Mouse (Mus musculus): ENCODE measurements around the gene Rfpl4. TPM values are rescaled to one million over a fixed set of nuclear protein-coding genes. Genes with fewer than 3 reads are reported as not detected.
A peak's percentile ranks its signal among the peaks of the same experiment; 100 is the strongest.
"Not testable (repeated sequence)": the region's sequence is repeated elsewhere in the genome, so short reads cannot be mapped to it uniquely, and the experiment has no call there.

Rfpl4 gene
- not detected for total RNA-seq (2022)

GRCm38 (mm10) chr7:5116850-5117249 is at the start of gene Rfpl4:
Rfpl4 (minus strand) TSS chr7:5116950.
- DNase-seq (ENCODE audit: low spot score in 2 of 2), result no peak

DNA sequence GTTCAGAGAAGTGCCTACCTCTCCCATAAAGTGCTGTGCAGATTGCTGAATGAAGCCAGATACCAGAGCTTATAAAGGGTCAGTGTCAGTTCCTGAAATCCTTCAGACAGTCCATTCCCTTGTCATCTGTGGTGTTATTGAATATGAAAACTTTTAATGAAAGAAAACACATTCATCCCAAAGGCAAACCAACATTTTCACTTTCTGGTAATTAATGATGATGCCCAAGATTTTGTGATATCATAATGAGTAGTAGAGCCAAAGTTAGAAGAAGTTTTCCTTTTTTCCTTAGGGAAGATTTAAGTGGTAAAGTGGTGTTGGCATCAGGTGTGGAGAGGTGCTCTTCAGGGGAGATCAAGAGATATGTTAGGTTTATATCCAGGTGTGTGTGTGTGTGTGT is 32.8 kb upstream of the Rfpl4 start, which contains the start of gene Vmn1r55:
Gene Vmn1r55, minus strand, starts transcription at position 101 of the 400 bp plus-strand sequence.
- DNase-seq (ENCODE audit: low spot score in 2 of 2), result not testable (repeated sequence)

DNA sequence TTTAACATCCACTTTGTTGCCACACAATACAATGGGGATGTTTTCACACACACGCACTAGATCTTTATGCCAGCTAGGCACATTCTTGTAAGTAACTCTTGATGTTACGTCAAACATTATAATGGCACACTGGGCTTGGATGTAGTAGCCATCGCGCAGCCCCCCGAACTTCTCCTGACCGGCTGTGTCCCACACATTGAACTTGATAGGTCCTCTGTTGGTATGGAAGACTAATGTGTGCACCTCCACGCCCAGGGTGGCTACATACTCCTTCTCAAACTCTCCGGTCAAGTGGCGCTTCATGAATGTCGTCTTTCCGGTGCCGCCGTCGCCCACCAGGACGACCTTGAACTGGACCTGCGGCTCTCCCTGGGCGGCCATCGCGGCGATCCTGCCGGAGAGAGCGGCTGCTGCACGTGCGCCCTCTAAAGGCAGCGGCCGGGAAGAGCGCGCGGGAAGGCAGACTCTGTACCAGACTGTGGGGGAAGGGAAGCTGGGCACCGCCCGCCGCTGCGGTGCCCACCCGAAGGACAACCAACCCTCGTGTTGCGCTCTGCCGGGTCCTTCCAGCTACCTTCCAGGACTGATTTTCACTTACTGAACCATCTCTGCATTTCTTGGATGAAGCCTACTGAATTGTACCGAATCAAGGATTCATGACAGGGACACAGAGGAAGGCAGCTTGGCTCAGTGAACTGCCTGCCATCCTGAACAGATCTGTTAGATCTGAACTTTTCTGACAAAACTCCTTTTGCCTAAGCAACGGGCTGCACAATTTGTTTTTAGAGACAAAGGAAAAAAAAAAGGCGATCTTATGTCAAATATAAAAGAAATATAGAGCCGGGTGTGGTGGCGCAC is 9.0 kb upstream of the Rfpl4 start, which contains the start of gene Rasl2-9:
Gene Rasl2-9, minus strand, starts transcription at position 402 of the 858 bp plus-strand sequence.
- DNase-seq (ENCODE audit: low spot score in 2 of 2), result peak; percentile 40 to 63

DNA sequence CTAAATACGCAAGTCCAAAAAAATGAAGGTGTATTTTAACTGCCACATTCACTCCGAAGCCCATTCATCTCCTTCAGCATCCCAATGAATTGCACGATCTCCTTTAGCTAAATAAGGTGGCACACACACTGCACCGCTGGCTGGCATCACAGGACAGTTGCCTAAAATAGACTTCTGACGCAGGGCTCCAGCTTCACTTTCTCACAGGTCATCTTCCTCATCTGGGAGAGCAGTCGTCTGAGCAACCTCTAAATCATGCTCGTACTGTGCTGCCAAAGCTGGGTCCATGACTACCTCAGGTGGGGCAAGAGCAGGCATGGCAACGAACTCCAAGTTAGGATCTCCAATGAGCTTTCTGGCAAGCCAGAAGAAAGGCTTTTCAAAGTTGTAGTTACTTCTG is 8.3 kb upstream of the Rfpl4 start:
- no peak for DNase-seq (ENCODE audit: low spot score in 2 of 2)

DNA sequence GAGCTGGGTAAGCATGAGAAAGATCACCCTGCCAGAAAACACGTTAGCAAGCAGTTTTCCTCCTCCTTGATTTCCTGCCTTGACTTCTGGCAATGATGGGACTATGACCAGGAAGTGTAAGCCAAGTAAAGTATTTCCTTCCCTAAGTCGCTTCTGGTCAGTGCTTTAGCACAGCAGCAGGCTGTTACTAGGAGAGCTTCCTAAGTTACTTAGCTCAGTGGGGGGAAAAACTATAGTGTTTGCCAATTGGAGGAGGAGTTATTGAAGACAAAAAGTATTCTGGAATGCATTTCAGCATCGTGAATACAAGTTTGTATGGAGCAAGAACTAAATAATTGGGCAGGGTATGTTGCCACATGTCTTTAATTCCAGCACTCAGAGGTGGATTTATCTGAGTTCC is 4.0 kb downstream of the Rfpl4 start:
- no peak for DNase-seq (ENCODE audit: low spot score in 2 of 2)

DNA sequence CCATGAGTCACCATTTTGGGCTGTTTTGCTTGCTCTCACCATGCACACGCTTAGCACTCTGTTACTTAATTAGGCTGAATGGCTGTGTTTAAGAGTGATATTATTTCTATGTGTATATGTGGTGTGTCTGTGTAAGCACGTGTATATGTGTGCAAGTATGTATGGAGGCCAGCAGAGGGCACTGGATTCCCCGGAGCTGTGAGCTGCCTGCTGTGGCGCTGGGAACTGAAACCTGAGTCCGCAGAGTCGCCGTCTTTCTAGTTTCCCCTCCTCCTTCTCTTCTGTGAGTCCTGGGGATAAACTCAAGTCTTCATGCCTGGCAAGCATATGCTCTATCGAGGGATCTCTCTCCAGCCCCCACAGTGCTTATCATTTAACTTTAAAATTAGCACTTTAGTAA is 7.4 kb downstream of the Rfpl4 start:
- no peak for DNase-seq (ENCODE audit: low spot score in 2 of 2)

DNA sequence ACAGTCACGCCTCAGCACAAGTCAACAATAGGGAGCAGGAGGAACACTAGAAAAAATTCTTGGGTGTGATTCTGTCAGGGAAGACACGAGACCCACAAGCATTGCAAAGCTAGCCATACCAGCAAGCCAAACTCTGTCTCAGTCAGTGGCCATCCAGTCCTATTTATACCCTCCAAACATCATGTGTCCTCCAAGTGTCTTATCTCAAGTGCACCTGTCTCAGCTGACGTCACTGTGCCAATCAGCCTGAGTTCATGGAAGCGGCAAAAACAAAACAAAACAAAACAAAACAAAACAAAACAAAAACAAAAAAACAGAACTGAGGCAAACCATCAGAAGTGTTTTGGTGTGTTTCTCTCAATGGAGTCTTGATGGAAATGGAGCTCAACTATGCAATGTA is 8.5 kb downstream of the Rfpl4 start:
- no peak for DNase-seq (ENCODE audit: low spot score in 2 of 2)

DNA sequence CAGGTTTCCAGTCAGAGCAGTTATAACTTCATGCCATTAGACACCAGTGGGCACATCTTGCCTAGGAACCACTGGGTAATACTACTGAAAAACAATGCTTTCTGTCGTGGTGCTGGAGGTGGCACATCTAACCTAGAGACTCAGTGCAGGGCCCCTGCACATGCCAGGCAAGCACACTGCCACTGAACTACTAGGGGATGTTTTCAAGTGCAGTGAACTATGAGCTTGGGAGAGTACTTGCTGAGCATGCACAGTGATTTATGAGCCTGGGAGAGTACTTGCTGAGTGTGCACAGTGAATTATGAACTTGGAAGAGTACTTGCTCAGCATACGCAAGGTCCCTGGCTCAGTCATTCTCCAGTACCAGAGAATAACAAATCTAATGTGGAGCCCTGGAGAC is 14.2 kb downstream of the Rfpl4 start:
- DNase-seq (ENCODE audit: low spot score in 2 of 2), result no peak

GRCm38 (mm10) chr7:5101066-5101663 is 15.6 kb downstream of the Rfpl4 start:
- DNase-seq (ENCODE audit: low spot score in 2 of 2), result no peak

DNA sequence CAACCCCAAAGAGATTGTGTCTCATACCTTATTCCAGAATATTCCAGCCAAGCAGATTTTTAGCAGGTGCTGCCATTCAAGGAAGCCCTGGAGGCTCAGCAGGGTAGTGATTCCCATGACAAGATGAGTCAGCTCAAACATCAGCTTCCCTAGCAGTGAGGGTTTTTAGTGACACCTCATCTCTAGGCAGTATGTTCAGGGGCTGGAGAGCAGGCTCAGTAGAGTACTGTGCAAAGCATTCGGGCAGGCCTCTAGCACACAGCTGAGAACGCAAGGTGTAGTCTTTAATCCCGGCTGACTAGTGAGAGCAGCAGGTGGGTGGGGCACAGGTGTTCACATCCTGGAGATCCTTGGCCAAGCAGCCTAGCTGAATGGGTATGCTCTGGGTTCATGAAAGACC is 17.0 kb downstream of the Rfpl4 start:
- no peak for DNase-seq (ENCODE audit: low spot score in 2 of 2)

- DNase-seq (ENCODE audit: low spot score in 2 of 2), result no peak
These were observed 18.0 kb downstream of the Rfpl4 start for GRCm38 (mm10) chr7:5098769-5099168.

DNA sequence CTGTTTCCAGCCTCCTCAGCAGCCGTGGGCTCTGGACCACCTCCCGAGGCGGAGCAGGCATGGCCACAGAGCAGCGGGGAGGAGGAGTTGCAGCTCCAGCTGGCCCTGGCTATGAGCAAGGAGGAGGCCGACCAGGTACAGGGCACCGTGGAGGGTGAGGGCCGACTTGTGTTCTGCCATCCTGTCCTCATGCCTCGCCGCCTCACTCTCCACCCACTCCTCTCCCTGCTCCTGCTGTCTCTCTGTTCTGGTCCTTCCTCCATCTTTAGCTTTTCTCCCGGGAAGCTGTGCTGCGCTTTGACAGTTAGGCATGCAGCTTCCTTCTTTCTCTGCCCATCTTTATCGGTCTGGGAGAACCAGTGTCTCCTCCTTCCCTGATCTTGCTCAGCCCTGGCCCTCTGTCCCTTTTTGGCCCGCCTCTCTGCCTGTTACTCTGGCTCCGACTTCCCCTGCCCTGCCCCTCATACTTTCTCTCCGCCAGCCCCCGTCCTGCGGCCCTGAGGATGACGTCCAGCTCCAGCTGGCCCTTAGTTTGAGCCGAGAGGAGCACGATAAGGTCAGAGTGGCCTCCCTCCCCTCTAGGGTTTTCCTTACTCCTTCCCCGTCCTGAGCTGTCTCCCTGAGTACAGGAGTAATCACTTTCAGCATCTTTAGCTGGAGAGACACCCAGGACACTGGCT is 23.8 kb downstream of the Rfpl4 start:
- no peak for DNase-seq (ENCODE audit: low spot score in 2 of 2)

DNA sequence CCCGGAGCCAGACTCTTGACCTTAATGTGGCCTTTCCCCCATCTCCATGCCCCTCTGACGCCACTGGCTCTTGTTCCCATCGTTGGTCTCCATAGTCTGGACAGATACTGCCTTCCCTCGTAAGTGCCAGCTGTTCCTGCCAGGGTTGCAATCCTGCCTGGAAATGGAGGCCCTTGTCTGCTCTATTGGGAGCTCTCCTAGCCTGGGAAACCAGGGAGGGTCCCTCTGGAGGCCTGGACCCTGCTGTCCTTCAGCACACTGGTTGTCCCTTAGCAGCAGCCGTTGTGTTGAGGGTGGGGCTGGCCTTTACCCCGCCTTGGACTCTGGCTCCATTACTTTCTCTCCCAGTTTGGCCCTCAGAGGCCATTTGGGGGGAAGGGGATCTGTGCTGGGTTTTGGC is 24.4 kb downstream of the Rfpl4 start:
- DNase-seq (ENCODE audit: low spot score in 2 of 2), result no peak

DNA sequence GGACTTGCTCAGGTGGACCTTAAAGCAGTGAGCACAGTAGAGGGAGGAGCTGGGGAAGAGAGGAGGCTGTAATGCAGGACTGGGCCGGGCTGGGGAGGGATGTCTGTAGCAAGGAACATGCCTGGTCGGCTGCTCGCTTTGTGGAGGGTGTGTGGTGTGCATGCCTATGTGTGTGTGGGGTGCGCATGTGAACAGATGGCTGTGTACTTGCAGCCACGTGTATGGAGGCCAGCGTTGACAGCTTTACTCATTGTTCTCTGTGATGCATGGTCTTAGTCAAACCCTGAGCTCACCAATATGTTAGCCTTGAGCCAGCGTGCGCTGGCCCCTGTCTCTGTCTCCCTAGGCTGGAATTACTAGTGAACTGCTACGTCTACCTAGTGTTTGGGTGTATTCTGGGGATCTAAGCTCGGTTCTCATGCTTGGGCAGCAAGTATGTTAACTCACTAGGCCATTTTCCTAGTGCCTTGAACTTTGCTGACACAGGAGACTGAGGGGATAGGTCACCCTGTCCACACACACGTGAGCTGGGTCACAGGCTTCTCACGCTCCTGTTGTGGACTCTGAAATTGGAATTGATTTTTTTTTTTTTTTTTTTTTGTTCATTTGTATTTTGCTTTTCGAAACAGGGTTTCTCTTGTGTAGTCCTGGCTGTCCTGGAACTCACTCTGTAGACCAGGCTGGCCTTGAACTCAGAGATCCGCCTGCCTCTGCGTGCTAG is 25.6 kb downstream of the Rfpl4 start:
- peak in 1 of 2 experiments; percentile 69 for DNase-seq (ENCODE audit: low spot score in 2 of 2)

DNA sequence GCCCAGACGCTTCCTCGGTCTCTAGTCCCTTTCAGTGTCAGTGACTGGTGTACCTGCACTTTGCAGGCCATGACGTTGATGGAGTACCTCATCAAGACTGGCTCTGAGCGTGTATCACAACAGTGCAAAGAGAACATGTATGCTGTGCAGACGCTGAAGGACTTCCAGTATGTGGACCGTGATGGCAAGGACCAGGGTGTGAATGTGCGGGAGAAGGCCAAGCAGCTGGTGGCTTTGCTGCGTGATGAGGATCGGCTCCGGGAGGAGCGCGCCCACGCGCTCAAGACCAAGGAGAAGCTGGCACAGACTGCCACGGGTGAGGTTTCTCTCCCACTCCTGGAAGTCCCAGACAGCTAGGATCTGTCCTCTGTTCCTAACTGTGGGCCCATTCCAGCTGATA is 26.9 kb downstream of the Rfpl4 start:
- DNase-seq (ENCODE audit: low spot score in 2 of 2), result peak; percentile 28 to 74

GRCm38 (mm10) chr7:5087886-5088285 is 28.9 kb downstream of the Rfpl4 start:
- DNase-seq (ENCODE audit: low spot score in 2 of 2), result no peak

DNA sequence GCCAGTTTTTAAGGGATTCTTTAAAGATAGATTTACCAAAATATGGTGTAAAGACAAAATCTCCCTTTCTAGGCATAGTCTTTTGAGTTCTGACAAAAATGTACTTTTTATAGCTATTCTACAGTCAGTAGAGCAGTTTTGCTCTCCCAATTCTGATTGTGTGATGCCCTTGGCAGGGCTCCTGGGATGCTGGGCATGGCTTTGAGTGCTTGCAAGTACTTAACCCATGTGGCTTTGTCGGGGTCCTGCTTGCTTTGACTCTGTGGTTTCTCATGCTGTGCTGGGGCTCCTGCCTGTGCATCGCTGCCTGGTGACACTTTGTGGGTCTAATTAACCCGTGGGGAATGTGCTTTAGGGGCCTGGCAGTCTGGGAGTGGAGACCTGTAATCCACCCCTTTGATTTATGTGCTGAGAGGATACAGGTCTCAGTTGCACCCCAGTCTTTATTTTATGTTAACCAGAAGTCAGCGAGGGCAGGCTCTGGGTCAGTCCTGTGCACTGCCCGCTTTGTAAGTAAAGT is 29.8 kb downstream of the Rfpl4 start:
- DNase-seq (ENCODE audit: low spot score in 2 of 2), result no peak

GRCm38 (mm10) chr7:5085512-5085911 is 31.2 kb downstream of the Rfpl4 start:
- no peak for DNase-seq (ENCODE audit: low spot score in 2 of 2)

GRCm38 (mm10) chr7:5083325-5084105 is 33.2 kb downstream of the Rfpl4 start:
- no peak for DNase-seq (ENCODE audit: low spot score in 2 of 2)

- no peak for DNase-seq (ENCODE audit: low spot score in 2 of 2)
These were observed 34.8 kb downstream of the Rfpl4 start for GRCm38 (mm10) chr7:5081939-5082338.

DNA sequence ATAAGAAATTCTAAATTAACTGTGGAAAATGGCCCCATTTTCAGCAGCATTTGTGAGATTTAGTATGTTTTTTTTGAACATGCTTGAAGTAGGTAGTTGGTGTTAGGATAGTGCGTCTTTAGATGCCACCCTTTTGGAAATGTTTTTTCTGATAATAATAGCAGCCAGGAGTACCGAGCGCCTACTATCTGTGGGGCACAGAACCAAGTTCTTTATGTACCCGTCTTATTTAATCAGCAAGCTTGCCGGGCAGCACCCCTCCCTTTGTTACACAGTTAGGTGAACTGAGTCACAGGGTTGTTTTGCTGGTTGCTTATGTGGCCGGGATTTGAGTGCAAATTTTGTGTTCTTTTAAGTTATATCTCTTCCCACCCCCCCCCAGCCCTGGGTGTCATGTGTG is 35.5 kb downstream of the Rfpl4 start:
- DNase-seq (ENCODE audit: low spot score in 2 of 2), result no peak

Data from left cerebral cortex, adult 8-10 months (tissue).